Mouse (Mus musculus) bone marrow, adult 2 months (tissue): ENCODE measurements around the gene Srrm4. TPM values are rescaled to one million over a fixed set of nuclear protein-coding genes. Genes with fewer than 3 reads are reported as not detected.

Source experiments
- H3K27ac ChIP-seq: fragments of 200-500 bp; 2 replicates; pipeline ENCODE4 v1.5.1; 2012; ENCODE audit warnings: low read depth, mild to moderate bottlenecking, control low read depth, inconsistent platforms, low read length; ENCODE audit not compliant: control insufficient read depth, poor library complexity, insufficient read depth
- H3K4me1 ChIP-seq: fragments of 200-500 bp; 2 replicates; pipeline ENCODE4 v1.6.1; 2011; ENCODE audit warnings: low read length; ENCODE audit not compliant: control insufficient read depth, insufficient read depth
- H3K4me3 ChIP-seq: fragments of 200-500 bp; replicated peaks from 2 replicates; pipeline ENCODE3; 2011; ENCODE audit warnings: mild to moderate bottlenecking, low read depth, low read length, control low read depth; ENCODE audit not compliant: control insufficient read depth
- CTCF ChIP-seq: fragments of 200-500 bp; IDR thresholded peaks from 2 replicates; pipeline ENCODE4 v1.5.1; 2011; ENCODE audit warnings: low read length, control low read depth; ENCODE audit not compliant: control insufficient read depth, insufficient read depth
- POLR2A ChIP-seq: fragments of 200-500 bp; IDR thresholded peaks from 2 replicates; pipeline ENCODE4 v1.6.1; 2011; ENCODE audit warnings: low read depth, mild to moderate bottlenecking, control low read depth, low read length, borderline replicate concordance; ENCODE audit not compliant: control insufficient read depth
- WGBS: fragments of 180-500 bp; shearing (Covaris S2); methylation state at CpG from one replicate; pipeline ENCODE4 v1.1.7; 2018; 5-methylcytosine and 5-hydroxymethylcytosine counted together
- polyA plus RNA-seq: library from polyadenylated mRNA; stranded (reverse); fragments of >200 nt; gene quantifications from 2 replicates; pipeline ENCODE4 v1.2.4, GENCODE M21; 2011; ENCODE audit warnings: low replicate concordance; ENCODE audit not compliant: missing spikeins, insufficient read depth, insufficient read length

Srrm4 gene
- polyA plus RNA-seq, 1 experiment, result 0.30 TPM

DNA sequence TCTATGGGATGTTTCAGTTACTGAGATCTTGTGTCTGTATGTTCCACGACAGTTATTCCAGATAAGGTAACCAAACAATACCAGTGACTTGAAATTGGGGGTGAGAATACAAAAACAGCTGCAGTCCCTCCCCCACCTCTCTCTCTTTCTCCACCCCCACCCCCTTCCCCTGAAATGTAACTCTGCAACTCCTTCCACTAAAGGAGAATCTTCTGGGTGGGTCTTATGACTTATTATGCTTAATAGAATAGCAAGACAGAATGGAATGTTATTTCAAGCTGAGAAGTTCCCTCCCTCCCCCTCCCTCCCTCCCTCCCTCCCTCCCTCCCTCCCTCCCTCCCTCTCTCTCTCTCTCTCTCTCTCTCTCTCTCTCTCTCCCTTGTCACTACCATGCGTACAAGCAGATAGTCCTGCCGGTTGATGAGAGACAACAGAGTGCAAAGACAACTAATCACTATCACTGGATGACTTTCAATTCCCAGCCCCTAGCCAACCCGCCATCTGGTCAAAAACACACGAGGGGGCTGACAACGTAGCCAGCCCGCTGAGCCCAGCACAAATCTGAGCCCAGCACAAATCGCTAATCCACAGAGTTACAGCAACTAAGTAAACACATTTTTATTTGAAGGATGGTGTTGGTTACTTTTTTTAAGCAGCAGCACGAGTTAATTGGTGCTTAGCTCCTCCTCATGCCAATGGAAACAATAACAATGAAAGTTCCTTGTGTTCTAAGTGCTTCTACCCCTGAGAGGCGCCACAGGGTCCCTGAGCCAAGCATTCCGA lies 143.0 kb downstream of the Srrm4 start:
- TF ChIP-seq POLR2A, result no peak
- TF ChIP-seq CTCF, result no peak
- 10% methylated on average over 11 of the region's 11 CpGs for WGBS
- no peaks in the 10 kb centered on the region for H3K4me1 ChIP-seq
- no peak overlapping the region for H3K4me3 ChIP-seq
- no peak overlapping the region for H3K27ac ChIP-seq

GRCm38 (mm10) chr5:116447821-116448350 lies 143.7 kb downstream of the Srrm4 start:
- Histone ChIP-seq H3K4me3 (no peak overlapping the region), H3K4me1 (no peaks in the 10 kb centered on the region), H3K27ac (no peak overlapping the region)
- TF ChIP-seq POLR2A (no peak), CTCF (no peak)
- WGBS, result 44% methylated on average over 11 of the region's 11 CpGs

DNA sequence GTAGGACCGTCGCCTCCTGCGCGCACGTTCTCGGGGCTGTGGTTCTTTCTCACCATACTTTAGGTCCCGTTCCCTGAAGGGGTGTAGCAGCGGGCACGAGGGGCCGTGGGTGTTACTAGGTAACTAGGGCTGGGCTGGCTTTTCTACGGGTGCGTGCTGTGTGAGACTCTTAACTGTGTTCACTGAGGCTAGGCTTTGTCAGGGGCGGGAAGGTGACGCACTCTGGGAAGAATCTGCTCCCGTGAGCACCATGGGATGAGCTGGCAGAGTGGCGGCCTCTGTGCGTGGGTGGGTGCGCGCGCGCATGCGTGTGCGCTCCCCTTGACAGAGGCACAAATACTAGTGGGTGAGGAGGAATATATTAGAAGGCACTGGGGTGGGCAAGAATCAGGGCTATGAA lies 145.1 kb downstream of the Srrm4 start:
- Histone ChIP-seq H3K4me1 (no peaks in the 10 kb centered on the region), H3K27ac (no peak overlapping the region), H3K4me3 (no peak overlapping the region)
- WGBS, result 55% methylated on average over 23 of the region's 23 CpGs
- TF ChIP-seq POLR2A, result no peak
- TF ChIP-seq CTCF, result no peak

DNA sequence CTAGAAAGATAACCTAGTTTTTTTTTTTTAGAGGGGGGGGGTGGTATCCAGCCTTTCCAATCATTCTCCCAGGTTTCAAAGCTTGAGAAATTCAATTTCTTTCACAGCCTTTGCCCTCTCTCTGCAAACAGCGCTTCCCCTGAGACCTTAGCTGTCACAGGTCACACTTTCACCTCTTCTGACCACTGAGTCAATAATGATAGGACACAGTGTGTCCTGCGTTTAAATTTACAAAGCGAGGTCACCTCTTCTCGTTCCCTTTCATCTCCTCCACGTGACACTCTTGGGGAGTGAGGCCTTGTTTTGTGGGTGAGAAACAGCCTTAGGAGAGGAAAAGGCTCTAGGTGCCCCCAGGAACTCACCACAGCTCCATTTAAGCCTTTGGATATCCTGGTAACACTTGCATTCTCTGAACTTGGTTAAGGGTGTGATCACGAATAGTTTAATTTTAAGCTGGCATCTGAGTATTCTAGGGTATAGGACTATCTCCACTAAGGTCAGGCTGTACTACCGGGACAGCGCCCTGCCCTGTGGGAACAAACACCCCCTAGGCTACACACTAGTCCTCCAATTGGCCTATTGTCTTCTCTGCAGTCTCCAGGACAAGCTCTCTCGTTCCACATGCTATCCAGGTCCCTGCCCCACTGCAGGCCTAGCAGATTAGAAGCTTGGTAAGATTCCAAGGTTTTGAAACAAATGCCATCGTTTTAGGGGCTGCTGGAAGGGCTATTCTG lies 145.8 kb downstream of the Srrm4 start:
- Histone ChIP-seq H3K27ac (no peak overlapping the region), H3K4me3 (no peak overlapping the region), H3K4me1 (no peaks in the 10 kb centered on the region)
- 63% methylated on average over 10 of the region's 10 CpGs for WGBS
- TF ChIP-seq POLR2A (no peak), CTCF (no peak)

- H3K4me3 ChIP-seq, result no peak overlapping the region
- TF ChIP-seq CTCF, result no peak
- TF ChIP-seq POLR2A, result no peak
- no peaks in the 10 kb centered on the region for H3K4me1 ChIP-seq
- WGBS, result 59% methylated on average over 27 of the region's 27 CpGs
- H3K27ac ChIP-seq, result no peak overlapping the region
Measured at GRCm38 (mm10) chr5:116444517-116444916, 147.1 kb downstream of the Srrm4 start.

DNA sequence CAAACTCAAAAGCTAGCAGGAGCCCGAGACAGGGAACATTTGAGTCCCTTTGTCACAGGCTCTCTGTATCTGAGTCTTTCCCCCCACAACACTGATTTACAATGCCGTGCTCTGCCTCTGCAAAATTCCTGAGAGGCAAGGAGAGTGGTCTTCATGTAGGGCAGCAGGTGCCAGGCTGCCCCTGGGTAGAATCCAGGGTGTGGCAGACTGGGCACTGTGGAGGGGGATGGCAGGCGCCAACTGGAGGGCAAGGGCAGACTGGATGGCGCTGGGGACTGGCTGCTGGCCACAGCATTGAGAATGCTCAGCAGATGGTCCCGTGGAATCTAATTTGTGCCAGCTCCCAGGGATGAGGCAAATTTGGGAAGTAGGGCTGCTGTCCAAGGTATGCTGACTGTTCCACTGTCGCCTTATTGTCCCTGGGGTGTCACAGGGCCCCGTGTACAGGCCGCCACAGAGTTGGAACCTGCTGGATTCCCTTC lies 148.1 kb downstream of the Srrm4 start:
- Histone ChIP-seq H3K27ac (no peak overlapping the region), H3K4me3 (no peak overlapping the region), H3K4me1 (no peaks in the 10 kb centered on the region)
- WGBS, result 65% methylated on average over 8 of the region's 8 CpGs
- TF ChIP-seq POLR2A (no peak), CTCF (no peak)

GRCm38 (mm10) chr5:116442697-116443458 lies 148.7 kb downstream of the Srrm4 start:
- 63% methylated on average over 7 of the region's 7 CpGs for WGBS
- no peak overlapping the region for H3K4me3 ChIP-seq

More at GRCm38 (mm10) chr5:116442697-116443458, 148.7 kb downstream of the Srrm4 start:
- Histone ChIP-seq H3K27ac (no peak overlapping the region), H3K4me1 (no peaks in the 10 kb centered on the region)
- no peak for TF ChIP-seq CTCF
- no peak for TF ChIP-seq POLR2A
